Mouse (Mus musculus): ENCODE data around the gene Pcx. TPM values are rescaled to one million over a fixed set of nuclear protein-coding genes. Genes with fewer than 3 reads are reported as not detected.

The Pcx gene
- polyA plus RNA-seq, 1 experiment from 2014 or later, result 28.9 TPM

DNA sequence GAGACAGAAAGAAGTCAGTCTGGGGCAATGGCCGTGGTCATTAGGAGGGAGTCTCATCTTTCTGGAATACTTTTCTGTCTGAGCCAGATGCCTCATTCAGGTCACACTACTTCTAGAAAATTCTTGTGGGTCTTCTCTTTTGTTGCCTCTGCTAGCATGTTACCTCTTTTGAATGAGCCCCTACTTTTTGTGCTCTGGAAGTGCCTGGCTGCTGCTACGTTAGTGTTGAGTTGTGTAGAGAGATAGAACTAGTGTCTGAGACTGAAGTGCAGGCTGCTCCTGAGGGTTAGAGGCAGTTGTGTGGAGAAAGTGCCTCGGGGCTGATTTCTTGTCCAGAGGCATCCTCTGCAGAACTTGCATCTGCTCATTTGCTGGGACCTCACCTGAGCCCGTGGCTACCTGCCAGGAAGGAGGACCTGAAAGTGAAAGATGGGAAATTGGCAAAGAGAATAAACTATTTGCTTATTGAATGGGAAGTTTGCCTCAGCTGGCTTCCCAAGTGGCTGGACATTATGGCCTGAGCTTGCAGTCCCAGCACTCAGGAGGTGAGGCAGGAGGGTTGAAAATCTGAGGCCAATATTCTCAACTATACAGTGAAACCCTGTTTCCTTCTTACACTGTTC lies 3.1 kb downstream of the Pcx start:
- H3K9me3 ChIP-seq (ENCODE audit: control insufficient read depth, low read length), result no peaks in the 10 kb centered on the region
- TF ChIP-seq EP300 (optimal IDR thresholded peaks at IDR 0.05) (no peak), CTCF (IDR thresholded peaks at IDR 0.05; ENCODE audit: low read depth) (no peak)
- DNase-seq (ENCODE audit: low spot score) (peak; percentile 14), ATAC-seq (ENCODE audit: low FRiP score, low TSS enrichment) (no peak)
- no peaks in the 10 kb centered on the region; the same call in 1 of the 2 replicates for H3K36me3 ChIP-seq (ENCODE audit: control insufficient read depth, insufficient read depth, low read length)
- no peak overlapping the region for H3K9ac ChIP-seq (ENCODE audit: low read length)
- no peak overlapping the region for H3K27ac ChIP-seq (replicated peaks)
- no peaks in the 10 kb centered on the region for H3K4me1 ChIP-seq (replicated peaks; ENCODE audit: control insufficient read depth, insufficient read depth)
- H3K4me3 ChIP-seq (ENCODE audit: low read depth, low read length), result no peak overlapping the region
- H3K27me3 ChIP-seq (ENCODE audit: control insufficient read depth, insufficient read depth, low read length), result no peaks in the 10 kb centered on the region
- H3K4me2 ChIP-seq (replicated peaks; ENCODE audit: low read depth), result no peak overlapping the region
- 72% methylated on average over 4 of the region's 4 CpGs for WGBS

GRCm38 (mm10) chr19:4515746-4516145 lies 5.5 kb downstream of the Pcx start:
- DNase-seq (ENCODE audit: low spot score) (no peak), ATAC-seq (ENCODE audit: low FRiP score, low TSS enrichment) (no peak)
- Histone ChIP-seq H3K4me3 (ENCODE audit: low read depth, low read length) (no peak overlapping the region), H3K27me3 (ENCODE audit: control insufficient read depth, insufficient read depth, low read length) (no peaks in the 10 kb centered on the region), H3K4me2 (replicated peaks; ENCODE audit: low read depth) (no peak overlapping the region), H3K36me3 (ENCODE audit: control insufficient read depth, insufficient read depth, low read length) (no peaks in the 10 kb centered on the region; the same call in 1 of the 2 replicates), H3K4me1 (replicated peaks; ENCODE audit: control insufficient read depth, insufficient read depth) (no peaks in the 10 kb centered on the region), H3K9me3 (ENCODE audit: control insufficient read depth, low read length) (no peaks in the 10 kb centered on the region), H3K27ac (replicated peaks) (no peak overlapping the region), H3K9ac (ENCODE audit: low read length) (0 out of 2 replicates have a peak overlapping the region, but pooled peaks have one; percentile 13)
- 35% methylated on average over 2 of the region's 2 CpGs for whole genome bisulfite sequencing
- TF ChIP-seq CTCF (IDR thresholded peaks at IDR 0.05; ENCODE audit: low read depth), result no peak
- no peak for TF ChIP-seq EP300 (optimal IDR thresholded peaks at IDR 0.05)

GRCm38 (mm10) chr19:4516288-4516687 lies 6.0 kb downstream of the Pcx start:
- WGBS, result 58% methylated on average over 2 of the region's 2 CpGs
- no peak for TF ChIP-seq EP300 (optimal IDR thresholded peaks at IDR 0.05)
- no peak for TF ChIP-seq CTCF (IDR thresholded peaks at IDR 0.05; ENCODE audit: low read depth)
- H3K9me3 ChIP-seq (ENCODE audit: control insufficient read depth, low read length), result no peaks in the 10 kb centered on the region

DNA sequence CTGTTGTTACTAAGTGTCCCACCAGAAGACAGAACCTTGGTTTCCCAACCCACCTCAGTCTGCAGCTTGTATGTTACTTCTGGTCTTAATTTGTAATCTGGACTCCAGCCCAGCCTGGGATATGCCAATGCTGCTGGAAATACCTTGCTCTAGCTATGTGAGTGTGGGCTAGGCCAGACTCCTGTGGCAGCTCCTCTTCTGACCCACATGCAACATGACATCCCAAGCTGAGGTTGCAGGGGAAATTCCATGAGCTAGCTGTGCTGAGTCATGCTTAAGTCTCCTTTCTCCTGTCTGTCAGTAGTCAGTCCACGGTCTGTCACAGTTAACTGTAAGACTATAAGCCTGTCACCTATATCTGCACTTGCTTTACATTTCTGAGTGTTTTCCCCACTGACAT lies 7.2 kb downstream of the Pcx start:
- DNase-seq (ENCODE audit: low spot score) (no peak), ATAC-seq (ENCODE audit: low FRiP score, low TSS enrichment) (0 out of 2 replicates have a peak, but pooled peaks have one; percentile 35)
- Histone ChIP-seq H3K27me3 (ENCODE audit: control insufficient read depth, insufficient read depth, low read length) (no peaks in the 10 kb centered on the region), H3K9me3 (ENCODE audit: control insufficient read depth, low read length) (no peaks in the 10 kb centered on the region), H3K4me2 (replicated peaks; ENCODE audit: low read depth) (no peak overlapping the region), H3K4me3 (ENCODE audit: low read depth, low read length) (no peak overlapping the region), H3K9ac (ENCODE audit: low read length) (no peak overlapping the region), H3K36me3 (ENCODE audit: control insufficient read depth, insufficient read depth, low read length) (no peaks in the 10 kb centered on the region; the same call in 1 of the 2 replicates), H3K4me1 (replicated peaks; ENCODE audit: control insufficient read depth, insufficient read depth) (no peaks in the 10 kb centered on the region), H3K27ac (replicated peaks) (no peak overlapping the region)
- 76% methylated on average over 1 of the region's 1 CpGs for WGBS
- no peak for TF ChIP-seq EP300 (optimal IDR thresholded peaks at IDR 0.05)
- no peak for TF ChIP-seq CTCF (IDR thresholded peaks at IDR 0.05; ENCODE audit: low read depth)

More at GRCm38 (mm10) chr19:4516288-4516687, 6.0 kb downstream of the Pcx start:
- DNase-seq (ENCODE audit: low spot score) (no peak), ATAC-seq (ENCODE audit: low FRiP score, low TSS enrichment) (no peak)
- Histone ChIP-seq H3K9ac (ENCODE audit: low read length) (no peak overlapping the region), H3K27ac (replicated peaks) (no peak overlapping the region), H3K4me1 (replicated peaks; ENCODE audit: control insufficient read depth, insufficient read depth) (no peaks in the 10 kb centered on the region), H3K36me3 (ENCODE audit: control insufficient read depth, insufficient read depth, low read length) (no peaks in the 10 kb centered on the region; the same call in 1 of the 2 replicates), H3K4me2 (replicated peaks; ENCODE audit: low read depth) (no peak overlapping the region), H3K4me3 (ENCODE audit: low read depth, low read length) (no peak overlapping the region), H3K27me3 (ENCODE audit: control insufficient read depth, insufficient read depth, low read length) (no peaks in the 10 kb centered on the region)

GRCm38 (mm10) chr19:4521426-4522050 lies 11.3 kb downstream of the Pcx start:
- no peak for TF ChIP-seq CTCF (IDR thresholded peaks at IDR 0.05; ENCODE audit: low read depth)
- no peak for TF ChIP-seq EP300 (optimal IDR thresholded peaks at IDR 0.05)
- H3K36me3 ChIP-seq (ENCODE audit: control insufficient read depth, insufficient read depth, low read length), result no peaks in the 10 kb centered on the region
- no peaks in the 10 kb centered on the region for H3K9me3 ChIP-seq (ENCODE audit: control insufficient read depth, low read length)
- no peak overlapping the region for H3K27ac ChIP-seq (replicated peaks)
- ATAC-seq (ENCODE audit: low FRiP score, low TSS enrichment), result no peak
- H3K4me2 ChIP-seq (replicated peaks; ENCODE audit: low read depth), result no peak overlapping the region
- H3K9ac ChIP-seq (ENCODE audit: low read length), result no peak overlapping the region
- WGBS, result 81% methylated on average over 3 of the region's 3 CpGs
- no peaks in the 10 kb centered on the region for H3K27me3 ChIP-seq (ENCODE audit: control insufficient read depth, insufficient read depth, low read length)
- DNase-seq (ENCODE audit: low spot score), result no peak
- no peak overlapping the region for H3K4me3 ChIP-seq (ENCODE audit: low read depth, low read length)
- no peaks in the 10 kb centered on the region for H3K4me1 ChIP-seq (replicated peaks; ENCODE audit: control insufficient read depth, insufficient read depth)

DNA sequence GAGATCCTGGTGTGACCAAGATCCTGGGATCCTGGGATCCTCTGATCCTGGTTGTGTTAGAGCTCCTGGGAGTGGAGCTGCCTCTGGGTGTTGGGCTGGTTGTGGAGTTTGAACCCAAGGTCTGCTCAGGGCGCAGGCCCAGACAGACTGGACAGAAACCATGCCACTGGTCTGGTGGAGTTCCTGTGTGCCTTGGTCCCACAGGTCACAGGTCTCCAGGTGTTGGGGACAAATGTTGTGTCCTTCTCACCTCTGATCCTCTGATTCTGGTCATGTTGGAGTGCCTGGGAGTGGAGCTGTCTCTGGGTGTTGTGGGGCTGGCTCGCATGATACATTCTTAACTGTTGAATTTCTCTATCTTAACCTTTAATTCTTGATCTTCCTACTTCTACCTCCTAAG lies 24.4 kb downstream of the Pcx start:
- Histone ChIP-seq H3K36me3 (ENCODE audit: control insufficient read depth, insufficient read depth, low read length) (no peaks in the 10 kb centered on the region), H3K27me3 (ENCODE audit: control insufficient read depth, insufficient read depth, low read length) (no peaks in the 10 kb centered on the region), H3K27ac (replicated peaks) (no peak overlapping the region), H3K9ac (ENCODE audit: low read length) (no peak overlapping the region), H3K4me1 (replicated peaks; ENCODE audit: control insufficient read depth, insufficient read depth) (no peaks in the 10 kb centered on the region), H3K9me3 (ENCODE audit: control insufficient read depth, low read length) (no peaks in the 10 kb centered on the region), H3K4me2 (replicated peaks; ENCODE audit: low read depth) (no peak overlapping the region), H3K4me3 (ENCODE audit: low read depth, low read length) (no peak overlapping the region)
- no peak for DNase-seq (ENCODE audit: low spot score)
- TF ChIP-seq CTCF (IDR thresholded peaks at IDR 0.05; ENCODE audit: low read depth), result no peak
- TF ChIP-seq EP300 (optimal IDR thresholded peaks at IDR 0.05), result no peak
- 93% methylated on average over 2 of the region's 2 CpGs for WGBS
- no peak for ATAC-seq (ENCODE audit: low FRiP score, low TSS enrichment)

Data from stomach, postnatal 0 days (tissue).